Mouse (Mus musculus) midbrain, embryonic 13.5 days (tissue): ENCODE measurements around the gene Akr1c13. TPM values are rescaled to one million over a fixed set of nuclear protein-coding genes. Genes with fewer than 3 reads are reported as not detected.

ENCODE experiments used
- polyA plus RNA-seq: library from polyadenylated mRNA; unstranded; fragments of >200 nt; fragmentation: Nextera tagmentation; extraction: Ambion mirVana; gene quantifications from 2 replicates; pipeline ENCODE4 v1.2.1, GENCODE M21; 2015

The Akr1c13 gene
- polyA plus RNA-seq, 1 experiment from 2014 or later: 1.3 TPM

Other genes starting within 250 kb of the Akr1c13 start
- gene Ucn3, start 245.8 kb upstream of the Akr1c13 start, polyA plus RNA-seq: not detected in 2 replicates
- gene Akr1c14, start 142.1 kb upstream of the Akr1c13 start, polyA plus RNA-seq: 0.24 and 0.39 TPM in 2 replicates
- not detected in 2 replicates for gene Akr1c18, start 40.5 kb upstream of the Akr1c13 start, polyA plus RNA-seq
- 3.5 and 4.2 TPM in 2 replicates for gene Akr1c19, start 37.5 kb downstream of the Akr1c13 start, polyA plus RNA-seq
- not detected in 2 replicates for gene Akr1c12, start 88.3 kb downstream of the Akr1c13 start, polyA plus RNA-seq
- not detected in 2 replicates for gene Akr1c6, start 243.2 kb downstream of the Akr1c13 start, polyA plus RNA-seq